Mouse (Mus musculus) midbrain, embryonic 14.5 days (tissue): Measurements from ENCODE around the gene Kansl1. TPM values are rescaled to one million over a fixed set of nuclear protein-coding genes. Genes with fewer than 3 reads are reported as not detected.

Experiments
- ATAC-seq: fragments of 200-750 bp; cut with Nextera tagmentation; 2 replicates; pipeline ENCODE4 v1.8.0; 2017; ENCODE audit warnings: moderate number of reproducible peaks, moderate library complexity; ENCODE audit not compliant: low FRiP score, low TSS enrichment
- DNase-seq: peaks from one replicate; pipeline ENCODE4 v3.0.0-alpha.2; 2015
- H3K27ac ChIP-seq: fragments of 300-500 bp; sonication (generic); replicated peaks from 2 replicates; pipeline ENCODE4 v1.5.1; 2014; ENCODE audit warnings: mild to moderate bottlenecking, low read depth, low read length, moderate library complexity
- H3K27me3 ChIP-seq: fragments of 300-500 bp; sonication (generic); 2 replicates; pipeline ENCODE4 v1.6.1; 2014; ENCODE audit warnings: low read length, control low read depth, mixed read lengths; ENCODE audit not compliant: control insufficient read depth, insufficient read depth
- H3K36me3 ChIP-seq: fragments of 300-500 bp; sonication (generic); 2 replicates; pipeline ENCODE4 v1.6.1; 2014; ENCODE audit warnings: low read length, control low read depth; ENCODE audit not compliant: control insufficient read depth, insufficient read depth
- H3K4me1 ChIP-seq: fragments of 300-500 bp; sonication (generic); 2 replicates; pipeline ENCODE4 v1.6.1; 2014; ENCODE audit warnings: mild to moderate bottlenecking, antibody characterized with exemption, low read length, control low read depth; ENCODE audit not compliant: control insufficient read depth, insufficient read depth
- H3K4me2 ChIP-seq: fragments of 300-500 bp; sonication (generic); 2 replicates; pipeline ENCODE4 v1.6.1; 2014; ENCODE audit warnings: mild to moderate bottlenecking, low read length, moderate library complexity
- H3K4me3 ChIP-seq: fragments of 300-500 bp; sonication (generic); replicated peaks from 2 replicates; pipeline ENCODE4 v1.5.1; 2014; ENCODE audit warnings: low read depth, low read length
- H3K9ac ChIP-seq: fragments of 300-500 bp; sonication (generic); replicated peaks from 2 replicates; pipeline ENCODE4 v1.6.1; 2014; ENCODE audit warnings: mild to moderate bottlenecking, low read length, moderate library complexity
- H3K9me3 ChIP-seq: fragments of 300-500 bp; sonication (generic); 2 replicates; pipeline ENCODE4 v1.6.1; 2016; ENCODE audit warnings: low read length, control low read depth, mixed read lengths; ENCODE audit not compliant: control insufficient read depth
- WGBS: fragments of 180-500 bp; shearing (Covaris S2); extraction: QIAGEN DNeasy Blood & Tissue Kit; methylation state at CpG from one replicate; pipeline ENCODE4 v1.1.7; 2014; 5-methylcytosine and 5-hydroxymethylcytosine counted together
- polyA plus RNA-seq: library from polyadenylated mRNA; unstranded; fragments of >200 nt; fragmentation: Nextera tagmentation; extraction: Ambion mirVana; gene quantifications from 2 replicates; pipeline ENCODE4 v1.2.1, GENCODE M21; 2014

Gene Kansl1
- 27.1 and 39.2 TPM in 2 replicates for polyA plus RNA-seq

DNA sequence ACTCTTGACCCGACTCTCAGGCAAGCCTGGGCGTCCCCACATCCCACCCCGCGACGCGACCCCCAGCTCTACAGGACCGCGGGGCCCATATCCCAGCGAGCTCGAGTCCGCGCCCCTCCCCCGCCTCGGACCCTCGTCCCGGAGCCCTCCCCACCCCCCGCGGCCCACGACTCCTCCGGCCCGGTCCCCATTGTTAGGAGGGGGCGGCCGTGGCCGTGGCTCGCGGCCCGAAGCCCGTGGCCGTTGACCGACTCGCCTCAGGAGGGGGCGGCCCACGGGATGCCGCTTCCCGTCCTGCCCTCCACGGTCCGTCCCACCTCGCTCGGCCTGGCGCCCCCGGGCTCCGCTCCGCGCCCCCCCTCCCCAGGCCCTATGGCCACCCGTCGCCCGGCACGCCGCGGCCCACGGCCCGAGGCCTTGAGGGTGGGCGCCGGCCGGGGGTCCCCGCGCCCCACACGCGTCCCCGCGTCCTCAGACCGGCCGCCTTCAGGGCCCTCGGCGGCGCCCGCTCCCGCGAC, at the start of gene Kansl1:
Gene Kansl1 (minus strand): TSS at position 111 of the 518 bp plus-strand sequence.
- ATAC-seq (peak; percentile 77), DNase-seq (peak; percentile 48)
- peak within 1 kb of the TSS; percentile 61 for H3K4me2 ChIP-seq
- H3K27me3 ChIP-seq = no peaks in the 10 kb centered on the region
- H3K9ac ChIP-seq = peak within 1 kb of the TSS; percentile 97
- H3K27ac ChIP-seq = peak within 1 kb of the TSS; percentile 74
- H3K4me1 ChIP-seq = peaks cover 17% of the 10 kb centered on the region
- H3K36me3 ChIP-seq = 0 out of 2 replicates have a peak, but pooled peaks cover 10% of the 10 kb centered on the region
- no peaks in the 10 kb centered on the region for H3K9me3 ChIP-seq
- WGBS = under 1% methylated on average over 60 of the region's 69 CpGs
- H3K4me3 ChIP-seq = peak within 1 kb of the TSS; percentile 92

DNA sequence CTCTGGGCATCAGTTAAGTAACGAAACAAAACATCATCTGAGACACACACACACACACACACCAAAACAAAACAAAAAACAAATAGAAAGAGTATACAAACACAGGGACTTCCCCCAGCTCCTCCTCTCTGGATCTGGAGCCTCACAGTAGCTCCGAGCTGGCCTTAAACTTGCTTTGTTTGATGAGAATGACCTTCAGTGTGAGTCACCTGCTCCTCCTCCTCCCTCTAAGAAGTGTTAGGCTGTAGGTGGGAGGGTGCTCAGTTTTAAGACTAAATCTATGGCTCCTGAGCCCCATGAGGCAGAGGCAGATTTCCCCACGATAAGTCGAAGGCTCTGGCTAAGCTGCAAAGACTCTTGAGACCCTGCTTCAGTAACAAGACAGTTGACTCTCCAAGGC, 43.8 kb upstream of the Kansl1 start:
- Histone ChIP-seq H3K4me3 (no peak overlapping the region), H3K9me3 (no peaks in the 10 kb centered on the region), H3K36me3 (peaks cover 84% of the 10 kb centered on the region), H3K27me3 (no peaks in the 10 kb centered on the region), H3K4me2 (no peak overlapping the region), H3K4me1 (no peaks in the 10 kb centered on the region), H3K27ac (no peak overlapping the region), H3K9ac (no peak overlapping the region)
- ATAC-seq (no peak), DNase-seq (no peak)
- WGBS = 94% methylated on average over 4 of the region's 4 CpGs

DNA sequence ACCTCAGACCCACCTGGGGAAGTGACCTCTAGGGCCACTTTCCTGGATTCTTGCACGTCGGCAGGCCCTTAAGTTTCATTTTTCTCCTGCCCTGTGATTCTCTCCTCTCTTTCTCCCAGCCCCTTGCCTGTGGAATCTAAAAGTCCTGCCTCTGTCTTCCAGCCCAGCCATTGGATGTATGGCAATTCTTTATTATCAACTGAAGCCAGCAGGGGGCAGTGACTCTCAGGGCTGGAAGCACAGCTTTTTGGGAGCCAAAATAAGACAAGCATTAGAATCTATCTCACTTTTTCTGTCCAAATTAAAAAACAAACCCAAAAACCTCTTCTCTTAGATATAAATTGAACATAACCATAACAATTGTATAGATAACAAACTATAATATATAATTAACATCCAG, 41.9 kb upstream of the Kansl1 start:
- Histone ChIP-seq H3K36me3 (peaks cover 84% of the 10 kb centered on the region), H3K27ac (no peak overlapping the region), H3K27me3 (no peaks in the 10 kb centered on the region), H3K4me3 (no peak overlapping the region), H3K4me2 (no peak overlapping the region), H3K9me3 (no peaks in the 10 kb centered on the region), H3K4me1 (no peaks in the 10 kb centered on the region), H3K9ac (no peak overlapping the region)
- peak; percentile 77 for DNase-seq
- 98% methylated on average over 2 of the region's 2 CpGs for WGBS
- no peak for ATAC-seq

DNA sequence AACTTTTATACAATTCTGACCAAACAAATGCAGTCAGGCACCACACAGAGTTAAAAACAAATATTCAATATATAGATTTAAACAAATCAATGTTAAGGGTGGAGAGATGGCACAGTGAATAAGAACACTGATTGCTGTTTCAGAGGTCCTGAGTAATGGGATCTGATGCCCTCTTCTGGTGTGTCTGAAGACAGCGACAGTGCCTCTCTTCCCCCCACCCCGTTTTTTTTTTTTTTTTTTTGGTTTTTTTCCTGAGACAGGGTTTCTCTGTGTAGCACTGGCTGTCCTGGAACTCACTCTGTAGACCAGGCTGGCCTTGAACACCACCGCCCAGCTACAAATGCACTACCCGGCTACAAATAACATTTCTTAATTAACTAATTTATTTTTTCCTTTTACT, 39.8 kb upstream of the Kansl1 start:
- H3K9me3 ChIP-seq = no peaks in the 10 kb centered on the region
- ATAC-seq (no peak), DNase-seq (no peak)
- H3K4me2 ChIP-seq = no peak overlapping the region
- no peaks in the 10 kb centered on the region for H3K27me3 ChIP-seq
- no peak overlapping the region for H3K4me3 ChIP-seq
- peaks cover 82% of the 10 kb centered on the region for H3K36me3 ChIP-seq
- H3K9ac ChIP-seq = no peak overlapping the region
- no peak overlapping the region for H3K27ac ChIP-seq
- WGBS = 90% methylated on average over 4 of the region's 4 CpGs
- H3K4me1 ChIP-seq = no peaks in the 10 kb centered on the region

DNA sequence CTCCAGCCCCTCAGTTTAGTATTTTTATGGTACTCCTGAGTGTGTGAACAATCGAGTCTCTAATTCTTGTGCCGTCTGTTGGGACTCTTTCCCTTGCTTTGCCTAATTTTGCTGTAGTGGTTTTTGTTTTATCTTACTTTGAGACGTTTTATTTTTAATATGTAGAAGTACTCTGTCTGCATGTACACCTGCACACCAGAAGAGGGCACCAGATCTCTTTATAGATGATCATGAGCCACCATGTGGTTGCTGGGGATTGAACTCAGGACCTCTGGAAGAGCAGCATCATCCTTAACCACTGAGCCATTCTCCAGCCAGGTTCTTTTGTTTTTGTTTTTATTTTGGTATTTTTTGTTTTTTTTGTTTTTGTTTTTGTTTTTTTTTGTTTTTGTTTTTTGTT, 19.6 kb upstream of the Kansl1 start:
- H3K27me3 ChIP-seq = no peaks in the 10 kb centered on the region
- no peaks in the 10 kb centered on the region for H3K4me1 ChIP-seq
- no peaks in the 10 kb centered on the region for H3K9me3 ChIP-seq
- no peak overlapping the region for H3K9ac ChIP-seq
- H3K27ac ChIP-seq = no peak overlapping the region
- H3K4me2 ChIP-seq = no peak overlapping the region
- ATAC-seq = no peak
- no peak for DNase-seq
- 90% methylated on average over 3 of the region's 3 CpGs for WGBS
- H3K4me3 ChIP-seq = no peak overlapping the region
- H3K36me3 ChIP-seq = no peaks in the 10 kb centered on the region

DNA sequence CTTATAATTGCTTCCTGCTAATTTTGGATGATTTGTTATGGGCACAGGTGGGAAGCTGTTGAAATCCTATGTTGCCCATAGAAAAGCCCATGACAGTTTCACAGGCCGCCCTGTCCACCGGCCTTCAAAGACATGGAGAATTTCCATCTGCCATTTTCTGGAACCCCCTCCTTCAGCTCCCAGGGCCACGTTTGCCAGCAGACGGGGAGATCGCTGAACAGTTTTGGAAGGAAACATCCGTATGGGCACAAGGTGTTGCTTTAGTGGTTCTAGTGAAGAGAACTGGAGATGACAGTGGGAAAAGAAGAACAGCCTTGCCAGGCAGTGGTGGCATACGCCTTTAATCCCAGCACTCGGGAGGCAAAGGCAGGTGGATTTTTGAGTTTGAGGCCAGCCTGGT, 13.3 kb upstream of the Kansl1 start:
- Histone ChIP-seq H3K4me3 (no peak overlapping the region), H3K4me1 (no peaks in the 10 kb centered on the region), H3K27ac (no peak overlapping the region), H3K36me3 (no peaks in the 10 kb centered on the region), H3K9ac (no peak overlapping the region), H3K27me3 (no peaks in the 10 kb centered on the region), H3K4me2 (no peak overlapping the region), H3K9me3 (no peaks in the 10 kb centered on the region)
- DNase-seq (no peak), ATAC-seq (no peak)
- 93% methylated on average over 8 of the region's 8 CpGs for WGBS

DNA sequence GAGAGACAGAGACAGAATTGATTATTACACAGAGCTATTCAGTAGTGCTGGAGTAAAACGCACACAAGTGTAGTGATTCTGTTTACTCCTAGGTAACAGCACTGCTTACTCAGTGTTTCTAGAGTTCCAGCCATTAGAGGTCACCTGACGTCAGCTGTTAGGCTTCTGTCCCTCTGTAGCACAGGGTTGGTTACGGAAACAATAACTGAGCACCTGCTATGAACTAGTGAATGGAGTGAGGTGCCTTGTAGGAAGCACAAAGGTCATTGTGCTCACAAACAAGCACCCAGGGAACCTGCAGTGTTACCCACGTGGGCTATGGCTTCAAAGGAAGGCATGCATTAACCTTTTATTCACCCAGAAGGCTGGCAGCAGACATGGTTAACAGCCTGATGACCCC, 10.8 kb upstream of the Kansl1 start:
- ATAC-seq (no peak), DNase-seq (no peak)
- no peak overlapping the region for H3K4me2 ChIP-seq
- H3K9me3 ChIP-seq = no peaks in the 10 kb centered on the region
- no peaks in the 10 kb centered on the region for H3K27me3 ChIP-seq
- no peaks in the 10 kb centered on the region for H3K4me1 ChIP-seq
- H3K27ac ChIP-seq = no peak overlapping the region
- WGBS = 69% methylated on average over 4 of the region's 4 CpGs
- no peak overlapping the region for H3K4me3 ChIP-seq
- no peak overlapping the region for H3K9ac ChIP-seq
- H3K36me3 ChIP-seq = no peaks in the 10 kb centered on the region

DNA sequence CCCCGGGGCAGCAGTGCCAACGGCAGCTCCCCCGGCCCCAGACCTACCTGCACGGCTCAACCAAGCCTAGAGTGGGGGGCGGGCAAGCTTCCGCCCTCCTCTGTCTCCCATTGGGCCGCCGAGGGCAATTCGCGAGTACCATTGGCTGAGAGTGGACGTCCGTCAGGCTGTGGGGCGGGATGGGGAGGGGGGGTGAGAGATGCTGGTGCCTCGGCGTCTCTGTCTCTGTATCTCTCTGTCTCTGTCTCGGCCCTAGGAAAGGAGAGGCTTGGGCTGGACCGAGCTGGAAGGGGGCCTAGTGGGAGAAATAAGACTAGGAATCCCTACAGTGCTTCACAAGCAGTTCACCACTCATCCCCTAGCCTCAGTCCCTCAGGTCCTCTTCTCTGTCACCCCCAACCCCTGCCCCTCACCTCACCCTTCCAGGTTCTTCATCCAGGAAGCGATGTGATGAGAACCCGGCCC, 742 bp upstream of the Kansl1 start:
- Histone ChIP-seq H3K27ac (peak overlapping the region; percentile 74), H3K4me2 (peak overlapping the region; percentile 61), H3K4me3 (peak overlapping the region; percentile 92), H3K27me3 (no peaks in the 10 kb centered on the region), H3K36me3 (0 out of 2 replicates have a peak, but pooled peaks cover 4% of the 10 kb centered on the region), H3K4me1 (peaks cover 17% of the 10 kb centered on the region), H3K9me3 (no peaks in the 10 kb centered on the region), H3K9ac (peak overlapping the region; percentile 97)
- WGBS = 2% methylated on average over 19 of the region's 19 CpGs
- DNase-seq (peak; percentile 96), ATAC-seq (peak; percentile 100)

DNA sequence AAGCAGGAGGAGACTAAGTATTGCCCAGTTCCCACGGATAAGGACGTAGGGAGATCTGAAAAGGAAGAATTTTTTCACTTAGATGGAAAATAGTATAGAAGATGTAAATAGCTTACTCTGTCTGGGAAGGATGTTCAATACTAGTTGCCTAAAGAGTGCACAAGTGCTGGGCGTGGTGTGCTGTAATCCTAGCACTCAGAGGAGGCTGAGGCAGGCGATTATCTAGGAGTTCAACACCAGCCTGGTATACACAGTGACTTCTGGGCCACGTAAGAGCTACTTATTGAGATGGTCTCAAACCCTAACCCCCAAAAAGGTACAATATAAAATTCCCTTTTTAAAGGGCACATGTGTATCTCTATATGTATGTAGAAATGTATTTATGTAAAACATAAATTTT, 963 bp downstream of the Kansl1 start:
- H3K27ac ChIP-seq = no peak overlapping the region
- peaks cover 12% of the 10 kb centered on the region; the same call in 1 of the 2 replicates for H3K36me3 ChIP-seq
- no peaks in the 10 kb centered on the region for H3K27me3 ChIP-seq
- no peak overlapping the region for H3K9ac ChIP-seq
- H3K9me3 ChIP-seq = no peaks in the 10 kb centered on the region
- H3K4me1 ChIP-seq = peaks cover 17% of the 10 kb centered on the region
- H3K4me2 ChIP-seq = peak overlapping the region; percentile 27
- 84% methylated on average over 5 of the region's 5 CpGs for WGBS
- no peak overlapping the region for H3K4me3 ChIP-seq
- no peak for ATAC-seq
- no peak for DNase-seq
